Mouse (Mus musculus): ENCODE results near the gene Lrrc36. TPM values are rescaled to one million over a fixed set of nuclear protein-coding genes. Genes with fewer than 3 reads are reported as not detected.

Gene Lrrc36
- polyA plus RNA-seq, 1 experiment = 7.5 TPM

DNA sequence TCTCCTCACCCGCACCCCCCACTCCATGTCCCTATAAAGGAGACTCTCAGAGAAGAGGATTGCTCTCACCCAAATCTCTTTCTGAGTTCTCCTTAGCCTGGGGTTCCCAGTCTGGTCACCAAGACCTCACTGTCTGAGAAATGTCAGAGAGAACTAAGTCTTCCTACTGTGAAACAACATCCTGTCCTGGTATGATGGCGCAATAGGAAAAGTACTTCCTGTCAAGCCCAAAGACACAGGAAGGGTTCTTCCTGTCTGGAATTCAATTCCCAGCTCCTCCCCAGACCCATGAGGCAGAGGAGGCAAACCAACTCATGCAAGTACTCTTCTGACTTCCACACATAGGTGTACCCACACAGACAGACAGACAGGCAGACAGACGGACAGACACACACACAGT is 91.2 kb downstream of the Lrrc36 start:
- peak overlapping the region; percentile 4 for H3K4me3 ChIP-seq (replicated peaks; ENCODE audit: extremely low read depth, low read depth, low read length)
- no peak for DNase-seq
- TF ChIP-seq POLR2A (IDR thresholded peaks at IDR 0.05; ENCODE audit: borderline replicate concordance, extremely low read depth, low read depth, low read length) (no peak), CTCF (IDR thresholded peaks at IDR 0.05; ENCODE audit: insufficient read depth, low read length) (no peak)
- H3K4me1 ChIP-seq (ENCODE audit: control insufficient read depth, insufficient read depth, low read length) = no peaks in the 10 kb centered on the region
- WGBS = 68% methylated on average over 3 of the region's 3 CpGs

DNA sequence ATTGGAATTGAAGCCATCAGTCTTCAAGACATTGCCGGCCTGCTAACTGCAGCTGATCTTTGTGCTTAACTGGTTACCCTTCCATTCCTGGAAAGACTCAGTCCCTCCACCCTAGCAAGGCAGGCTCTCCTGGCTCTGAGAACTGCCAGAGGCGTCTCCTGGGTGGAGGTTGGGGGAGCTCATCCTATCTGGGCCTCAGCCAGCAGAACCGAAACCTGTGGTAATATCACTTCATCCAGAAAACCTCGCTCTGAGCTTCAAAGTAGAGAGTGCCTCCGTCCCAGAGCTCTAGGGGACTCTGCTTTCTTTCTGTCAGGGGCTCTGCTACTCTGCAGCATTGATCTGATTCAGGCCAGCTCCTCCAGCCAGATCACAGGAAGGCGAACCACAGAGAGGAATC is 93.6 kb downstream of the Lrrc36 start:
- 72% methylated on average over 6 of the region's 6 CpGs for WGBS
- Histone ChIP-seq H3K4me3 (replicated peaks; ENCODE audit: extremely low read depth, low read depth, low read length) (no peak overlapping the region), H3K4me1 (ENCODE audit: control insufficient read depth, insufficient read depth, low read length) (no peaks in the 10 kb centered on the region)
- no peak for DNase-seq
- TF ChIP-seq POLR2A (IDR thresholded peaks at IDR 0.05; ENCODE audit: borderline replicate concordance, extremely low read depth, low read depth, low read length) = no peak
- no peak for TF ChIP-seq CTCF (IDR thresholded peaks at IDR 0.05; ENCODE audit: insufficient read depth, low read length)

DNA sequence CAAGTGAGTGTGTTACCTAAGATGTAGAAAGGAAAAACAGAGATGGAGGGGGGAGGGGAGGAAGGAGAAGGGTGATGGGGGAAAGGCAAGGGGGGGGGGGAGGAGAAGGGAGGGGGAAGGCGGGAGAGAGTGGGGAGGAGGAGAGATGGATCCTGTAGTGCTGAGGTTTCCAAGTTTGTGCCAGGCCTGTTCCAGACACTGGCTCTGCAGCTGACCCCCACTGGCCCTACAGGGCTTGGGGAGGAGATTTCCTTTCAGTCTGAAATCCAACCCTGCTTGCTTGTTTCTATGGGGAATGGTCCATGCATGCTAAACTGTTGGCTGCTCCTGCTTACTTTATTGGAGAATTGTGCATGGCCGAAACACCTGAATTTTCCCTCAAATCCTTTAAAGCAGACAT is 95.4 kb downstream of the Lrrc36 start:
- TF ChIP-seq CTCF (IDR thresholded peaks at IDR 0.05; ENCODE audit: insufficient read depth, low read length) (no peak), POLR2A (IDR thresholded peaks at IDR 0.05; ENCODE audit: borderline replicate concordance, extremely low read depth, low read depth, low read length) (no peak)
- no peak for DNase-seq
- WGBS = 76% methylated on average over 2 of the region's 2 CpGs
- no peak overlapping the region for H3K4me3 ChIP-seq (replicated peaks; ENCODE audit: extremely low read depth, low read depth, low read length)
- H3K4me1 ChIP-seq (ENCODE audit: control insufficient read depth, insufficient read depth, low read length) = no peaks in the 10 kb centered on the region

GRCm38 (mm10) chr8:105509997-105510735 is 96.8 kb downstream of the Lrrc36 start:
- TF ChIP-seq POLR2A (IDR thresholded peaks at IDR 0.05; ENCODE audit: borderline replicate concordance, extremely low read depth, low read depth, low read length) = no peak
- no peak for TF ChIP-seq CTCF (IDR thresholded peaks at IDR 0.05; ENCODE audit: insufficient read depth, low read length)
- H3K4me3 ChIP-seq (replicated peaks; ENCODE audit: extremely low read depth, low read depth, low read length) = no peak overlapping the region
- H3K4me1 ChIP-seq (ENCODE audit: control insufficient read depth, insufficient read depth, low read length) = 0 out of 2 replicates have a peak, but pooled peaks cover 3% of the 10 kb centered on the region
- DNase-seq = no peak
- WGBS = 39% methylated on average over 12 of the region's 12 CpGs

Other genes with a start within 250 kb of the Lrrc36 start
- 9.6 and 10.9 TPM in 2 replicates for gene Cbfb, start 242.9 kb upstream of the Lrrc36 start, polyA plus RNA-seq (2012; rRNA removed)
- gene D230025D16Rik, start 188.4 kb upstream of the Lrrc36 start, polyA plus RNA-seq (2012; rRNA removed) = 56.8 and 64.8 TPM in 2 replicates
- 35.5 and 39.2 TPM in 2 replicates for gene B3gnt9, start 158.4 kb upstream of the Lrrc36 start, polyA plus RNA-seq (2012; rRNA removed)
- 21.3 and 23.8 TPM in 2 replicates for gene Tradd, start 149.0 kb upstream of the Lrrc36 start, polyA plus RNA-seq (2012; rRNA removed)
- 15.5 and 16.8 TPM in 2 replicates for gene Fbxl8, start 148.9 kb upstream of the Lrrc36 start, polyA plus RNA-seq (2012; rRNA removed)
- 20.3 and 22.1 TPM in 2 replicates for gene Hsf4, start 143.8 kb upstream of the Lrrc36 start, polyA plus RNA-seq (2012; rRNA removed)
- gene Nol3, start 137.4 kb upstream of the Lrrc36 start, polyA plus RNA-seq (2012; rRNA removed) = 10.7 and 11.8 TPM in 2 replicates
- 4.2 and 6.0 TPM in 2 replicates for gene 4931428F04Rik, start 123.7 kb upstream of the Lrrc36 start, polyA plus RNA-seq (2012; rRNA removed)
- 49.2 and 57.5 TPM in 2 replicates for gene Exoc3l, start 117.5 kb upstream of the Lrrc36 start, polyA plus RNA-seq (2012; rRNA removed)
- 109 and 127 TPM in 2 replicates for gene E2f4, start 115.9 kb upstream of the Lrrc36 start, polyA plus RNA-seq (2012; rRNA removed)
- gene Elmo3, start 108.0 kb upstream of the Lrrc36 start, polyA plus RNA-seq (2012; rRNA removed) = 39.2 and 50.3 TPM in 2 replicates
- gene Lrrc29, start 87.3 kb upstream of the Lrrc36 start, polyA plus RNA-seq (2012; rRNA removed) = 7.6 and 13.2 TPM in 2 replicates
- gene Tmem208, start 87.2 kb upstream of the Lrrc36 start, polyA plus RNA-seq (2012; rRNA removed) = 86.2 and 104 TPM in 2 replicates
- gene Fhod1, start 65.6 kb upstream of the Lrrc36 start, polyA plus RNA-seq (2012; rRNA removed) = 89.2 and 114 TPM in 2 replicates
- 7.4 and 8.1 TPM in 2 replicates for gene Slc9a5, start 64.7 kb upstream of the Lrrc36 start, polyA plus RNA-seq (2012; rRNA removed)
- 0.25 and 0.36 TPM in 2 replicates for gene Plekhg4, start 40.3 kb upstream of the Lrrc36 start, polyA plus RNA-seq (2012; rRNA removed)
- 0.27 and 0.32 TPM in 2 replicates for gene Kctd19, start 69 bp upstream of the Lrrc36 start, polyA plus RNA-seq (2012; rRNA removed)
- gene Tppp3, start 58.0 kb downstream of the Lrrc36 start, polyA plus RNA-seq (2012; rRNA removed) = 785 and 816 TPM in 2 replicates
- 130 and 133 TPM in 2 replicates for gene Zdhhc1, start 83.3 kb downstream of the Lrrc36 start, polyA plus RNA-seq (2012; rRNA removed)
- 2.1 and 4.8 TPM in 2 replicates for gene Hsd11b2, start 105.2 kb downstream of the Lrrc36 start, polyA plus RNA-seq (2012; rRNA removed)
- 101 and 121 TPM in 2 replicates for gene Atp6v0d1, start 152.5 kb downstream of the Lrrc36 start, polyA plus RNA-seq (2012; rRNA removed)
- gene Ripor1, start 191.7 kb downstream of the Lrrc36 start, polyA plus RNA-seq (2012; rRNA removed) = 71.7 and 74.9 TPM in 2 replicates
- 17.2 and 17.9 TPM in 2 replicates for gene Ctcf, start 223.0 kb downstream of the Lrrc36 start, polyA plus RNA-seq (2012; rRNA removed)
- 1.7 TPM in 2 replicates for gene Agrp, start 223.8 kb downstream of the Lrrc36 start, polyA plus RNA-seq (2012; rRNA removed)

Measured in lung, adult 2 months (tissue).